Mouse (Mus musculus) E14TG2a.4 (cell line): ENCODE measurements around the gene Pex19.

Experiments
- CTCF ChIP-seq: conservative IDR thresholded peaks from 2 replicates; pipeline ENCODE4 v1.5.1; 2014; ENCODE audit warnings: low read length
- NANOG ChIP-seq: IDR thresholded peaks from 2 replicates; pipeline ENCODE4 v1.6.1; 2014; ENCODE audit warnings: borderline replicate concordance, low read length, mixed read lengths
- POU5F1 ChIP-seq: IDR thresholded peaks from 2 replicates; pipeline ENCODE4 v1.6.1; 2014; ENCODE audit warnings: low read length, borderline replicate concordance

DNA sequence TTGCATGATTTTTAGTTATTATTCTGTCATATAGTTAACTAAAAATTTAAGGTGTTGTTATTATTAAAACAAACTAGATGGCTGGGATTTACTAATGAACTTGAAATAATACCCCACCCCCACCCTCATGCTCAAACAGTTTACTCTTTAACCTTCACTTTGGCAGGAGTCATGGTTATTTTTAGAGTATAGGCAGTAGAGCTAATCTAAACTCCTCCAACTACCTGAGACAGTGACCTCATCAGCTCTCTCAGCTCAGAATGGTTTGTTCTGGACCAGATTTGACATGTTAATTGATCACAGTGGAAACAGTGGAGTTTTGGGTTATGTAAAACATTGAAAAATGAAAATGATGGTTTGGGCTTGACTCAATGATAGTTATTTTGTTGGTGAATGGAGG lies 34.0 kb downstream of the Pex19 start:
- TF ChIP-seq NANOG (no peak), CTCF (no peak), POU5F1 (no peak)
